Mouse (Mus musculus): ENCODE results near the gene Olfr201.
"Not testable (repeated sequence)": the region's sequence is repeated elsewhere in the genome, so short reads cannot be mapped to it uniquely, and the experiment has no call there.

The Olfr201 gene

GRCm38 (mm10) chr16:59272532-59272931 lies at the start of gene Olfr201:
Gene Olfr201 (minus strand): TSS chr16:59272632.
- DNase-seq (ENCODE audit: low spot score in 2 of 2), result not testable (repeated sequence)

GRCm38 (mm10) chr16:59318148-59318547 lies 45.7 kb upstream of the Olfr201 start, which contains the start of gene Olfr204:
Gene Olfr204 (minus strand): TSS chr16:59318248.
- no peak for DNase-seq (ENCODE audit: low spot score in 2 of 2)

DNA sequence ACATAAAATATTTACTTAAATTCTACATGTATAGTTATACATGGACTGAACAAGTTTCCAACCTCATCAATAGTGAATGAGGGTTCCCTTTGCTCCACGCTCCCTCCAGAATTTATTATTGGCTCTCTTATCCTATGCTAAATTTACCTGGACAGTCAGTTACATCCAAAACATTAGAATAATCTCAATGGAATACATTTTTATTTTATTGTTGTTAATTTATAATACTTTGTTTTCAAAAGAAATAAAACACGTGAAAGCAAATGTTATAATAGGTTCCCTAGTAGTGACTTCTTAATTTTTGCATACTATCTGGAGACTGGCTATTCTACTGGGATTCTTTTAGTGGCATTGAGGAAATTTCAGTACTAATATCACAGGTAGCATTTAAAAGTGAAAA lies 26.1 kb upstream of the Olfr201 start, which contains the start of gene Olfr203:
Olfr203 (plus strand) TSS at position 301 of the 400 bp plus-strand sequence.
- no peak for DNase-seq (ENCODE audit: low spot score in 2 of 2)

GRCm38 (mm10) chr16:59287576-59287975 lies 15.1 kb upstream of the Olfr201 start:
- not testable (repeated sequence) for DNase-seq (ENCODE audit: low spot score in 2 of 2)

DNA sequence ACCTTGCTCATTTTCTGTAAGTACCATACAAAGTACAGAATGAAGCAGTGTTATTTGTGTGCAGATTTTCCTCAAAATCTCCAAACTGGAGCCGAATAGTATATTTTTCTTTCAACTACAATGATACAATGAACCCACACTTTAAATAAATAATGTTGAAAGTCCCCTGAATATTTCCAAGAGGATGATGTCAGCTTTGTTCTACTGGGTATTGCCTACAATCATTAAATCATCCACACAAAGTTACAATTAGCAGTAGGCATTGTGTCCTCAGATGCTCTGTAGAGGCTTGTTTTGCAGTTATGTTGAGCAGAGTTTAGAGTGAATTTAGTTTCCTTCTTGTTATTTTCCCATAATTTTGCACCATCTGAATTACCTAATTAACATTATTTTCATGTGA lies 14.3 kb upstream of the Olfr201 start, which contains the start of gene Olfr202:
Olfr202 (minus strand) TSS at position 101 of the 400 bp plus-strand sequence.
- DNase-seq (ENCODE audit: low spot score in 2 of 2), result no peak

GRCm38 (mm10) chr16:59283476-59283875 lies 11.0 kb upstream of the Olfr201 start:
- DNase-seq (ENCODE audit: low spot score in 2 of 2), result no peak

DNA sequence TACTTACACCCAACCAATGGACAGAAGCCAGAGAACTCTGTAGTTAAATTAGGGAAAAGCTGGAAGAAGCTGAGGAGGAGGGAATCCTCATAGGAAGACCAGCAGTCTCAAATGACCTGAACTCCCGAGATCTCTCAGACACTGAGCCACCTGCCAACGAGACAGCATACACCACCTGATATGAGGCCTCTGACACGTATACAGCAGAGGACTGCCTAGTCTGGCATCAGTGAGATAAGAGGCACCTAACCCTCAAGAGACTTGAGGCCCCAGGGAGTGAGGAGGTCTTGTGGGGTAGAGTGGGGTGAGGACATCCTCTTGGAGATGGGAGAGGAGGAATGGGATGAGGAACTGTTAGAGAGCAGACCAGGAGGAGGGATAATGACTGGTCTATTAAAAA lies 8.1 kb upstream of the Olfr201 start:
- no peak for DNase-seq (ENCODE audit: low spot score in 2 of 2)

GRCm38 (mm10) chr16:59269097-59269496 lies 3.3 kb downstream of the Olfr201 start:
- not testable (repeated sequence) for DNase-seq (ENCODE audit: low spot score in 2 of 2)

GRCm38 (mm10) chr16:59249684-59250083 lies 22.7 kb downstream of the Olfr201 start:
- no peak for DNase-seq (ENCODE audit: low spot score in 2 of 2)

DNA sequence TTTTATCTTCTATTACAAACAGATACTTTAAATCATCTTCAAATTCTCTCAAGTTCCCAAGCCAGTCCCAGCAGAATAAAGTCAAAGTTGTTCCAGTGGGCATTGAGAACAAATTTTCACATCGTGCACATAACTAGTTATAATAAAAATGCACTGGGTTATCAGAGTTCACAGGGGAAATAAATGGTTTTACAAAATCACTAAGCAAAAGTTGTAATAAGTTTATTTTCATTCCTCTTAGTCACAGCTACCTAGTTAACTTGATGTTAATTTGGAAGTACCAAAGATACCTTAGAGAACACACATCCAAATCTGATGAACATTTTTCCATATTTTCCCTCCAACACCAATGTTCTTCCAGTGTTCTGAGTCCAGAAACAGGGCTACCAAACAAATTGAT lies 52.8 kb downstream of the Olfr201 start, which contains the start of gene Olfr199:
Olfr199 (minus strand) TSS at position 101 of the 400 bp plus-strand sequence.
- not testable (repeated sequence) for DNase-seq (ENCODE audit: low spot score in 2 of 2)

DNA sequence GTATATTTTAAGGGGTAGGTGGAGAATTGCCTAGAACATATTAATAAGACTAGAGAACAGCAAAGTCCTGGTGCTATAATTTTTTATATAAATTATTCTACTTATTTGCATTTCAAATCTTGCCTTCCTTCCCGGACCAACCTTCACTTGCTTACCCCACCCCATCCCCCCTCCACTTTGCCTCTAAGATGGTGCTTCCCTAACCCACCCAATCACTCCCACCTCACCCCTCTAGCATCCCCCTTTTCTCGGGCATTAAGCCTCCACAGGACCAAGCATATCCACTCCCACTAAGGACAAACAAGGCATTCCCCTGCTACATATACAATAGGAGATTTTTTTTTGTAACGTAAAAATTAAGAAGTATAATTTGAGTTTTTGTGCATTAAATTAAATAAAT lies 54.6 kb downstream of the Olfr201 start:
- not testable (repeated sequence) for DNase-seq (ENCODE audit: low spot score in 2 of 2)

Data from left cerebral cortex, adult 9 months (tissue).